Mouse (Mus musculus) thymus, postnatal 25 days (tissue): ENCODE measurements around the gene Dysf.

Experiments
- DNase-seq: peaks from one replicate; pipeline ENCODE4 v3.0.0; 2022

Gene Dysf

GRCm38 (mm10) chr6:84173626-84174025 lies 165.2 kb downstream of the Dysf start:
- no peak for DNase-seq

GRCm38 (mm10) chr6:84178776-84179405 lies 170.5 kb downstream of the Dysf start:
- peak; percentile 30 for DNase-seq

- no peak for DNase-seq
Observed at GRCm38 (mm10) chr6:84181452-84181851, 173.1 kb downstream of the Dysf start.

GRCm38 (mm10) chr6:84191656-84192250 lies 183.4 kb downstream of the Dysf start:
- DNase-seq = peak; percentile 17

- no peak for DNase-seq
Observed at GRCm38 (mm10) chr6:84196511-84196910, 188.1 kb downstream of the Dysf start.

- DNase-seq = peak; percentile 64
Observed at GRCm38 (mm10) chr6:84197811-84198213, 189.4 kb downstream of the Dysf start.

GRCm38 (mm10) chr6:84201721-84202490 lies 193.5 kb downstream of the Dysf start:
- DNase-seq = no peak

- no peak for DNase-seq
Observed at GRCm38 (mm10) chr6:84205611-84206010, 197.2 kb downstream of the Dysf start.

- no peak for DNase-seq
Observed at GRCm38 (mm10) chr6:84208589-84208988, 200.2 kb downstream of the Dysf start.

GRCm38 (mm10) chr6:84209736-84210434 lies 201.5 kb downstream of the Dysf start:
- DNase-seq = no peak

GRCm38 (mm10) chr6:84211473-84211872 lies 203.1 kb downstream of the Dysf start:
- DNase-seq = no peak

GRCm38 (mm10) chr6:84213101-84213500 lies 204.7 kb downstream of the Dysf start:
- DNase-seq = no peak

GRCm38 (mm10) chr6:84217216-84217933 lies 209.0 kb downstream of the Dysf start:
- peak; percentile 64 for DNase-seq

- no peak for DNase-seq
Observed at GRCm38 (mm10) chr6:84219119-84219518, 210.7 kb downstream of the Dysf start.

- no peak for DNase-seq
Observed at GRCm38 (mm10) chr6:84224861-84225260, 216.5 kb downstream of the Dysf start.

GRCm38 (mm10) chr6:84225587-84225986 lies 217.2 kb downstream of the Dysf start:
- DNase-seq = no peak

GRCm38 (mm10) chr6:84228196-84228595 lies 219.8 kb downstream of the Dysf start:
- no peak for DNase-seq

- no peak for DNase-seq
Observed at GRCm38 (mm10) chr6:84228786-84229185, 220.4 kb downstream of the Dysf start.

GRCm38 (mm10) chr6:84229739-84230138 lies 221.3 kb downstream of the Dysf start:
- no peak for DNase-seq

GRCm38 (mm10) chr6:84231108-84231507 lies 222.7 kb downstream of the Dysf start:
- DNase-seq = no peak

GRCm38 (mm10) chr6:84232063-84232760 lies 223.8 kb downstream of the Dysf start:
- DNase-seq = no peak

- DNase-seq = no peak
Observed at GRCm38 (mm10) chr6:84233783-84234182, 225.4 kb downstream of the Dysf start.
